Mouse (Mus musculus) kidney, embryonic 16.5 days (tissue): ENCODE results near the gene Klf5. TPM values are rescaled to one million over a fixed set of nuclear protein-coding genes. Genes with fewer than 3 reads are reported as not detected.

Experiments
- ATAC-seq: fragments of 200-750 bp; cut with Nextera tagmentation; 2 replicates; pipeline ENCODE4 v1.8.0; 2017; ENCODE audit warnings: moderate TSS enrichment; ENCODE audit not compliant: low FRiP score, low TSS enrichment
- H3K27ac ChIP-seq: fragments of 300-500 bp; sonication (generic); 2 replicates; pipeline ENCODE4 v1.5.1; 2014; ENCODE audit warnings: low read length
- H3K27me3 ChIP-seq: fragments of 300-500 bp; sonication (generic); 2 replicates; pipeline ENCODE4 v1.6.1; 2014; ENCODE audit warnings: low read length, control low read depth, mixed read lengths; ENCODE audit not compliant: insufficient read depth
- H3K36me3 ChIP-seq: fragments of 300-500 bp; sonication (generic); 2 replicates; pipeline ENCODE4 v1.6.1; 2014; ENCODE audit warnings: low read length, control low read depth, mixed read lengths; ENCODE audit not compliant: insufficient read depth
- H3K4me1 ChIP-seq: fragments of 300-500 bp; sonication (generic); 2 replicates; pipeline ENCODE4 v1.6.1; 2014; ENCODE audit warnings: low read length, control low read depth, mixed read lengths; ENCODE audit not compliant: insufficient read depth
- H3K4me2 ChIP-seq: fragments of 300-500 bp; sonication (generic); replicated peaks from 2 replicates; pipeline ENCODE4 v1.6.1; 2014; ENCODE audit warnings: low read depth, low read length
- H3K4me3 ChIP-seq: fragments of 300-500 bp; sonication (generic); 2 replicates; pipeline ENCODE4 v1.5.1; 2014; ENCODE audit warnings: mild to moderate bottlenecking, low read length
- H3K9ac ChIP-seq: fragments of 300-500 bp; sonication (generic); replicated peaks from 2 replicates; pipeline ENCODE4 v1.6.1; 2014; ENCODE audit warnings: low read length
- H3K9me3 ChIP-seq: fragments of 300-500 bp; sonication (generic); 2 replicates; pipeline ENCODE4 v1.6.1; 2016; ENCODE audit warnings: low read length, control low read depth
- WGBS: fragments of 180-500 bp; shearing (Covaris S2); extraction: QIAGEN DNeasy Blood & Tissue Kit; methylation state at CpG from one replicate; pipeline ENCODE4 v1.1.7; 2014; 5-methylcytosine and 5-hydroxymethylcytosine counted together
- polyA plus RNA-seq: library from polyadenylated mRNA; unstranded; fragments of >200 nt; fragmentation: Nextera tagmentation; extraction: Ambion mirVana; gene quantifications from 2 replicates; pipeline ENCODE4 v1.2.1, GENCODE M21; 2015

Klf5 gene
- polyA plus RNA-seq, 1 experiment from 2014 or later, result 6.3 TPM

- H3K4me1 ChIP-seq, result no peaks in the 10 kb centered on the region
- no peaks in the 10 kb centered on the region for H3K27me3 ChIP-seq
- 83% methylated on average over 12 of the region's 12 CpGs for WGBS
- no peak overlapping the region for H3K9ac ChIP-seq
- no peak overlapping the region for H3K4me2 ChIP-seq
- no peak overlapping the region for H3K4me3 ChIP-seq
- H3K27ac ChIP-seq, result no peak overlapping the region
- no peaks in the 10 kb centered on the region for H3K36me3 ChIP-seq
- no peak for ATAC-seq
- no peaks in the 10 kb centered on the region for H3K9me3 ChIP-seq
Observed at GRCm38 (mm10) chr14:99325597-99326472, 27.3 kb downstream of the Klf5 start.

- Histone ChIP-seq H3K9me3 (no peaks in the 10 kb centered on the region), H3K36me3 (no peaks in the 10 kb centered on the region), H3K27ac (no peak overlapping the region), H3K9ac (no peak overlapping the region), H3K4me1 (peaks cover 7% of the 10 kb centered on the region; the same call in 1 of the 2 replicates), H3K4me3 (no peak overlapping the region), H3K4me2 (no peak overlapping the region), H3K27me3 (no peaks in the 10 kb centered on the region)
- 79% methylated on average over 3 of the region's 3 CpGs for WGBS
- no peak for ATAC-seq
Observed at GRCm38 (mm10) chr14:99336598-99336997, 38.1 kb downstream of the Klf5 start.

- Histone ChIP-seq H3K27ac (no peak overlapping the region), H3K9ac (no peak overlapping the region), H3K9me3 (no peaks in the 10 kb centered on the region), H3K36me3 (no peaks in the 10 kb centered on the region), H3K4me3 (no peak overlapping the region), H3K4me2 (no peak overlapping the region), H3K27me3 (no peaks in the 10 kb centered on the region), H3K4me1 (peaks cover 7% of the 10 kb centered on the region; the same call in 1 of the 2 replicates)
- WGBS, result 64% methylated on average over 8 of the region's 8 CpGs
- ATAC-seq, result no peak
Observed at GRCm38 (mm10) chr14:99339021-99339420, 40.5 kb downstream of the Klf5 start.

- Histone ChIP-seq H3K9me3 (no peaks in the 10 kb centered on the region), H3K4me2 (no peak overlapping the region), H3K36me3 (no peaks in the 10 kb centered on the region), H3K27me3 (no peaks in the 10 kb centered on the region), H3K4me1 (peaks cover 7% of the 10 kb centered on the region; the same call in 1 of the 2 replicates), H3K4me3 (no peak overlapping the region), H3K27ac (no peak overlapping the region), H3K9ac (no peak overlapping the region)
- no peak for ATAC-seq
- 9% methylated on average over 9 of the region's 9 CpGs for WGBS
Observed at GRCm38 (mm10) chr14:99339681-99340522, 41.4 kb downstream of the Klf5 start.

GRCm38 (mm10) chr14:99340703-99341102, 42.2 kb downstream of the Klf5 start:
- no peak for ATAC-seq
- Histone ChIP-seq H3K27me3 (no peaks in the 10 kb centered on the region), H3K4me3 (no peak overlapping the region), H3K4me1 (peaks cover 7% of the 10 kb centered on the region; the same call in 1 of the 2 replicates), H3K9me3 (no peaks in the 10 kb centered on the region), H3K27ac (no peak overlapping the region), H3K4me2 (no peak overlapping the region), H3K36me3 (no peaks in the 10 kb centered on the region), H3K9ac (no peak overlapping the region)
- WGBS, result 84% methylated on average over 1 of the region's 1 CpGs

GRCm38 (mm10) chr14:99348175-99348764, 49.8 kb downstream of the Klf5 start:
- ATAC-seq, result no peak
- WGBS, result 59% methylated on average over 13 of the region's 13 CpGs
- no peak overlapping the region for H3K9ac ChIP-seq
- H3K36me3 ChIP-seq, result no peaks in the 10 kb centered on the region
- no peak overlapping the region for H3K4me2 ChIP-seq
- no peak overlapping the region for H3K27ac ChIP-seq
- no peaks in the 10 kb centered on the region for H3K4me1 ChIP-seq
- H3K4me3 ChIP-seq, result no peak overlapping the region
- H3K27me3 ChIP-seq, result no peaks in the 10 kb centered on the region
- H3K9me3 ChIP-seq, result no peaks in the 10 kb centered on the region

- no peak overlapping the region for H3K27ac ChIP-seq
- H3K27me3 ChIP-seq, result no peaks in the 10 kb centered on the region
- WGBS, result 73% methylated on average over 6 of the region's 6 CpGs
- no peak for ATAC-seq
- H3K9ac ChIP-seq, result no peak overlapping the region
- no peaks in the 10 kb centered on the region for H3K9me3 ChIP-seq
- no peak overlapping the region for H3K4me3 ChIP-seq
- H3K36me3 ChIP-seq, result no peaks in the 10 kb centered on the region
- no peaks in the 10 kb centered on the region for H3K4me1 ChIP-seq
- no peak overlapping the region for H3K4me2 ChIP-seq
Observed at GRCm38 (mm10) chr14:99349606-99350005, 51.1 kb downstream of the Klf5 start.

- ATAC-seq, result no peak
- 59% methylated on average over 4 of the region's 4 CpGs for WGBS
- no peaks in the 10 kb centered on the region for H3K4me1 ChIP-seq
Observed at GRCm38 (mm10) chr14:99352989-99353388, 54.5 kb downstream of the Klf5 start.

GRCm38 (mm10) chr14:99354046-99354445, 55.6 kb downstream of the Klf5 start:
- Histone ChIP-seq H3K4me1 (no peaks in the 10 kb centered on the region), H3K4me3 (no peak overlapping the region), H3K4me2 (no peak overlapping the region), H3K36me3 (no peaks in the 10 kb centered on the region), H3K9me3 (no peaks in the 10 kb centered on the region), H3K27me3 (no peaks in the 10 kb centered on the region), H3K9ac (no peak overlapping the region), H3K27ac (no peak overlapping the region)
- ATAC-seq, result no peak
- WGBS, result 68% methylated on average over 2 of the region's 2 CpGs

More at GRCm38 (mm10) chr14:99352989-99353388, 54.5 kb downstream of the Klf5 start:
- Histone ChIP-seq H3K27ac (no peak overlapping the region), H3K9me3 (no peaks in the 10 kb centered on the region), H3K4me3 (no peak overlapping the region), H3K9ac (no peak overlapping the region), H3K36me3 (no peaks in the 10 kb centered on the region), H3K27me3 (no peaks in the 10 kb centered on the region), H3K4me2 (no peak overlapping the region)
